Mouse (Mus musculus) CH12.LX (cell line): ENCODE measurements around the gene Cyp2c23. TPM values are rescaled to one million over a fixed set of nuclear protein-coding genes. Genes with fewer than 3 reads are reported as not detected.

Experiments
- DNase-seq: peaks from one replicate; pipeline ENCODE4 v3.0.0-alpha.2; 2013; ENCODE audit errors: extremely low read depth
- H3K27ac ChIP-seq: 2 replicates; pipeline ENCODE4 v1.5.1; 2012; ENCODE audit warnings: low read depth, mild to moderate bottlenecking, control low read depth, moderate library complexity; ENCODE audit not compliant: insufficient read depth
- H3K27me3 ChIP-seq: replicated peaks from 2 replicates; pipeline ENCODE3; 2012; ENCODE audit warnings: inconsistent platforms
- H3K36me3 ChIP-seq, 2 experiments: replicated peaks in 1 of 2; 2 replicates each; pipeline versions ENCODE3 to v1.6.1; 2012; ENCODE audit warnings: inconsistent platforms in 1 of 2, low read length in 1 of 2, mild to moderate bottlenecking in 1 of 2, mixed read lengths in 1 of 2, moderate library complexity in 1 of 2; ENCODE audit not compliant: control insufficient read depth in 1 of 2, insufficient read depth in 1 of 2
- H3K4me1 ChIP-seq, 2 experiments: 2 replicates each; pipeline ENCODE4 v1.6.1; 2012; ENCODE audit warnings: inconsistent platforms in 1 of 2, moderate library complexity in 1 of 2; ENCODE audit not compliant: insufficient read depth in 2 of 2, control insufficient read depth in 1 of 2
- H3K4me2 ChIP-seq: 2 replicates; pipeline ENCODE4 v1.6.1; 2012; ENCODE audit warnings: low read depth, mild to moderate bottlenecking, control low read depth; ENCODE audit not compliant: poor library complexity, insufficient read depth, severe bottlenecking
- H3K4me3 ChIP-seq, 3 experiments: fragments of 150-350 bp in 1 of 3; sonication (generic) in 1 of 3; replicated peaks in 1 of 3; 2 replicates each; pipeline versions ENCODE3 to v1.5.1; 2011 to 2012; ENCODE audit warnings: low read depth in 2 of 3, low read length in 2 of 3, mild to moderate bottlenecking in 2 of 3, moderate library complexity in 2 of 3, control low read depth in 1 of 3, improper control_type of control experiment in 1 of 3, inconsistent platforms in 1 of 3, mixed read lengths in 1 of 3; ENCODE audit not compliant: poor library complexity in 1 of 3
- H3K79me2 ChIP-seq: replicated peaks from 2 replicates; pipeline ENCODE4 v1.6.1; 2012; ENCODE audit warnings: mild to moderate bottlenecking, moderate library complexity; ENCODE audit not compliant: control insufficient read depth, poor library complexity, insufficient read depth, severe bottlenecking; ENCODE audit errors: extremely low read depth
- H3K9ac ChIP-seq: 2 replicates; pipeline ENCODE4 v1.6.1; 2012; ENCODE audit warnings: low read depth, mild to moderate bottlenecking, control low read depth, moderate library complexity; ENCODE audit not compliant: insufficient read depth
- H3K9me3 ChIP-seq: replicated peaks from 2 replicates; pipeline ENCODE3; 2012; ENCODE audit warnings: low read length, inconsistent platforms, mixed read lengths
- BHLHE40 ChIP-seq: IDR thresholded peaks from 2 replicates; pipeline ENCODE4 v1.6.1; 2011; ENCODE audit warnings: mild to moderate bottlenecking, low read depth, low read length, improper control_type of control experiment
- CHD1 ChIP-seq: IDR thresholded peaks from 2 replicates; pipeline ENCODE4 v1.6.1; 2012; ENCODE audit warnings: low read depth, low read length, improper control_type of control experiment, inconsistent platforms
- CTCF ChIP-seq, 2 experiments: IDR thresholded peaks in 1 of 2; conservative IDR thresholded peaks in 1 of 2; 2 replicates each; pipeline ENCODE4 v1.5.1; 2011 to 2012; ENCODE audit warnings: low read depth in 2 of 2, low read length in 2 of 2, improper control_type of control experiment in 1 of 2, inconsistent platforms in 1 of 2, mild to moderate bottlenecking in 1 of 2, moderate library complexity in 1 of 2
- E2F4 ChIP-seq: IDR thresholded peaks from 2 replicates; pipeline ENCODE4 v1.6.1; 2011; ENCODE audit warnings: low read depth, low read length, improper control_type of control experiment; ENCODE audit not compliant: insufficient replicate concordance
- ELF1 ChIP-seq: IDR thresholded peaks from 2 replicates; pipeline ENCODE4 v1.6.1; 2014; ENCODE audit warnings: low read depth, mild to moderate bottlenecking, inconsistent platforms, low read length, improper control_type of control experiment
- ETS1 ChIP-seq: conservative IDR thresholded peaks from 2 replicates; pipeline ENCODE4 v1.6.1; 2012; ENCODE audit warnings: low read depth, mild to moderate bottlenecking, inconsistent platforms, low read length, improper control_type of control experiment, moderate library complexity
- JUN ChIP-seq: IDR thresholded peaks from 2 replicates; pipeline ENCODE4 v1.6.1; 2011; ENCODE audit warnings: low read depth, mild to moderate bottlenecking, low read length, improper control_type of control experiment, moderate library complexity; ENCODE audit not compliant: insufficient read depth
- JUND ChIP-seq: conservative IDR thresholded peaks from 2 replicates; pipeline ENCODE4 v1.6.1; 2011; ENCODE audit warnings: low read depth, low read length, improper control_type of control experiment
- KAT2A ChIP-seq: IDR thresholded peaks from 2 replicates; pipeline ENCODE4 v1.6.1; 2012; ENCODE audit warnings: low read length, improper control_type of control experiment, inconsistent platforms; ENCODE audit not compliant: insufficient replicate concordance
- MAFK ChIP-seq: IDR thresholded peaks from 2 replicates; pipeline ENCODE4 v1.6.1; 2011; ENCODE audit warnings: low read length, improper control_type of control experiment; ENCODE audit not compliant: insufficient replicate concordance
- MXI1 ChIP-seq: IDR thresholded peaks from 2 replicates; pipeline ENCODE4 v1.6.1; 2011; ENCODE audit warnings: mild to moderate bottlenecking, low read depth, low read length, improper control_type of control experiment
- TBP ChIP-seq: conservative IDR thresholded peaks from 2 replicates; pipeline ENCODE4 v1.6.1; 2011; ENCODE audit warnings: low read depth, low read length, improper control_type of control experiment
- USF2 ChIP-seq: conservative IDR thresholded peaks from 2 replicates; pipeline ENCODE4 v1.6.1; 2011; ENCODE audit warnings: low read depth, low read length, improper control_type of control experiment
- ZKSCAN1 ChIP-seq: IDR thresholded peaks from 2 replicates; pipeline ENCODE4 v1.6.1; 2012; ENCODE audit warnings: low read depth, inconsistent platforms, low read length, improper control_type of control experiment, borderline replicate concordance
- ZMIZ1 ChIP-seq: IDR thresholded peaks from 2 replicates; pipeline ENCODE4 v1.6.1; 2012; ENCODE audit warnings: low read depth, mild to moderate bottlenecking, inconsistent platforms, low read length, improper control_type of control experiment
- ZNF384 ChIP-seq: IDR thresholded peaks from 2 replicates; pipeline ENCODE4 v1.6.1; 2012; ENCODE audit warnings: low read depth, low read length, improper control_type of control experiment, inconsistent platforms
- dilution Hi-C: fragments of 300-500 bp; cut with MboI; formaldehyde crosslinking; loops from 2 replicates; pipeline ENCODE4 v1.14.3; 2020; ENCODE audit warnings: low sequenced_read_pairs; ENCODE audit not compliant: extremely low pct_unique_long_range_greater_than_20kb, extremely low pct_ligation_motif_present
- in situ Hi-C: fragments of 300-500 bp; cut with MboI; formaldehyde crosslinking; loops from 3 replicates; pipeline ENCODE4 v1.14.3; 2019; ENCODE audit warnings: low sequenced_read_pairs, low pct_ligation_motif_present, low pct_unique_long_range_greater_than_20kb, mixed read lengths
- polyA plus RNA-seq: library from polyadenylated mRNA; unstranded; fragments of >175 nt; gene quantifications from 2 replicates; pipeline ENCODE4 v1.2.1, GENCODE M21; 2012; ENCODE audit warnings: low read depth; ENCODE audit not compliant: insufficient read length
- total RNA-seq, 2 experiments: library from RNA; depleted of rRNA; stranded (reverse); fragments of 300-350 nt in 1 of 2; fragments of >200 nt in 1 of 2; gene quantifications; 2 replicates each; pipeline ENCODE4 v1.2.3; 2012 to 2014

The Cyp2c23 gene
- total and polyA plus RNA-seq, 3 experiments, result 0.11 to 0.13 TPM; not detected in 1

DNA sequence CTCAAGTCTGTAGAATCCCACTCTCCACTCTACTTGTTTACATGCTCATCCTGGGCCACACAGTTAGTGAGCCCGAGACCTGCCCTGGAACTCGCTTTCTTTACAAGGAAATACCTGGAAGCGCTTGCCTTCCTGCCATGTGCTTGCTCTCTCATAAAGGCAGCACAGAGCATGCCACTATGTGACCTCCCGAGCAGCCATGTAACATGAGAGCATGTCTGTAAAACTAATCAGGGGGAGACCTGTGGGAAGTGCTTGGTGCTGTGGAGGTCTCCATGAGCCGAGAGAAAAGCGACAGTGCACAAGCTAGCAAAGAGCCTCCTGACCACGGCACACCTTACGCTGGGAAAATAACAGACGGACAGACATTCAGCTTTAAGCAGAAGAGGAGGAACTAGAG lies 47.4 kb upstream of the Cyp2c23 start:
- Histone ChIP-seq H3K4me2 (no peak overlapping the region), H3K79me2 (no peaks in the 10 kb centered on the region), H3K4me3 (no peak overlapping the region), H3K9me3 (no peaks in the 10 kb centered on the region), H3K4me1 (no peaks in the 10 kb centered on the region), H3K36me3 (peaks cover 44 to 81% of the 10 kb centered on the region in 2 experiments), H3K27ac (no peak overlapping the region), H3K27me3 (no peaks in the 10 kb centered on the region), H3K9ac (no peak overlapping the region)
- in situ Hi-C loops (no loop called here), dilution Hi-C loops (no loop called here)
- TF ChIP-seq TBP (no peak), ELF1 (no peak), CTCF (conservative IDR thresholded peaks at IDR 0.05 in 1 of 2, IDR thresholded peaks at IDR 0.05 in 1 of 2; ENCODE audit: low read depth in 2 of 2, low read length in 2 of 2) (no peak), KAT2A (no peak), E2F4 (no peak), USF2 (no peak), ZNF384 (no peak), MXI1 (no peak), ETS1 (no peak), CHD1 (no peak), MAFK (no peak), BHLHE40 (no peak)
- DNase-seq, result no peak

DNA sequence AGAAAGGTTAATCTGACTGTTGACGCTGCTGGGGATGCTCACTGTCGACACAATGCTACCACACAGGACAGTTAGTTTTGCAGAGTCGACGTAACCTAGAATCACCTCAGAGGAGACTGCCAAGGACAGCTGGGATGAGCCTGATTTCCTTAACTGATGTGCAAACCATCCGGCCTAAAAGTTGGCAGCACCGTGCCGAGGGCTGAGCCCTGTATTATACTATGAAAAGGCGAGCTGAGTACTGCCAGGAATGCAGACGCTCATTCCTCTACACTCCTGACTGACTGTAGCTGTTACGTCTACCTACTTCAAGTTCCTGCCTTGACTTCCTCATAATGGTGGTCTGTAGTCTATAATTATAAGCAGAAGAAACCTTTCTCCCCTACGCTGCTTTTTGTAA lies 46.0 kb upstream of the Cyp2c23 start:
- Histone ChIP-seq H3K79me2 (no peaks in the 10 kb centered on the region), H3K36me3 (peaks cover 35 to 77% of the 10 kb centered on the region in 2 experiments), H3K9ac (no peak overlapping the region), H3K27me3 (no peaks in the 10 kb centered on the region), H3K4me3 (no peak overlapping the region), H3K4me2 (no peak overlapping the region), H3K27ac (no peak overlapping the region), H3K9me3 (no peaks in the 10 kb centered on the region), H3K4me1 (peaks cover 0 to 4% of the 10 kb centered on the region in 2 experiments; a peak in 2 of 4 replicates)
- dilution Hi-C loops, result no loop called here
- no peak for TF ChIP-seq USF2
- no peak for TF ChIP-seq JUN
- TF ChIP-seq JUND, result no peak
- TF ChIP-seq ZKSCAN1, result no peak
- no peak for TF ChIP-seq ZMIZ1
- in situ Hi-C loops, result no loop called here
- DNase-seq, result no peak
